Mouse (Mus musculus): Measurements from ENCODE around the gene Tbc1d10c.

The Tbc1d10c gene

GRCm38 (mm10) chr19:4190831-4191334 is at the start of gene Tbc1d10c:
Gene Tbc1d10c (minus strand): TSS chr19:4191284.
- no peak for DNase-seq (ENCODE audit: inconsistent ontology term)

GRCm38 (mm10) chr19:4240247-4240668 is 49.2 kb upstream of the Tbc1d10c start:
- DNase-seq (ENCODE audit: inconsistent ontology term): no peak

GRCm38 (mm10) chr19:4234548-4234947 is 43.5 kb upstream of the Tbc1d10c start:
- DNase-seq (ENCODE audit: inconsistent ontology term): no peak

- DNase-seq (ENCODE audit: inconsistent ontology term): no peak
These were observed 41.6 kb upstream of the Tbc1d10c start for GRCm38 (mm10) chr19:4232651-4233050.

- DNase-seq (ENCODE audit: inconsistent ontology term): no peak
These were observed 41.1 kb upstream of the Tbc1d10c start for GRCm38 (mm10) chr19:4232186-4232572.

GRCm38 (mm10) chr19:4231253-4232185 is 40.4 kb upstream of the Tbc1d10c start, which contains the start of gene Pold4:
Gene Pold4 (plus strand): TSS chr19:4231899.
- DNase-seq (ENCODE audit: inconsistent ontology term): peak; percentile 96

- DNase-seq (ENCODE audit: inconsistent ontology term): peak; percentile 63
These were observed 39.3 kb upstream of the Tbc1d10c start for GRCm38 (mm10) chr19:4230415-4230814.

GRCm38 (mm10) chr19:4229451-4230076 is 38.5 kb upstream of the Tbc1d10c start:
- no peak for DNase-seq (ENCODE audit: inconsistent ontology term)

- DNase-seq (ENCODE audit: inconsistent ontology term): no peak
These were observed 37.8 kb upstream of the Tbc1d10c start for GRCm38 (mm10) chr19:4228891-4229290.

- peak; percentile 83 for DNase-seq (ENCODE audit: inconsistent ontology term)
These were observed 37.0 kb upstream of the Tbc1d10c start for GRCm38 (mm10) chr19:4227894-4228678.

GRCm38 (mm10) chr19:4227446-4227845 is 36.4 kb upstream of the Tbc1d10c start:
- no peak for DNase-seq (ENCODE audit: inconsistent ontology term)

GRCm38 (mm10) chr19:4226779-4227178 is 35.7 kb upstream of the Tbc1d10c start:
- no peak for DNase-seq (ENCODE audit: inconsistent ontology term)

- DNase-seq (ENCODE audit: inconsistent ontology term): no peak
These were observed 31.1 kb upstream of the Tbc1d10c start for GRCm38 (mm10) chr19:4222165-4222564.

GRCm38 (mm10) chr19:4220957-4221743 is 30.1 kb upstream of the Tbc1d10c start:
- DNase-seq (ENCODE audit: inconsistent ontology term): no peak

- DNase-seq (ENCODE audit: inconsistent ontology term): no peak
These were observed 29.3 kb upstream of the Tbc1d10c start for GRCm38 (mm10) chr19:4220416-4220815.

GRCm38 (mm10) chr19:4219943-4220342 is 28.9 kb upstream of the Tbc1d10c start:
- DNase-seq (ENCODE audit: inconsistent ontology term): no peak

- no peak for DNase-seq (ENCODE audit: inconsistent ontology term)
These were observed 27.7 kb upstream of the Tbc1d10c start for GRCm38 (mm10) chr19:4218784-4219183.

- no peak for DNase-seq (ENCODE audit: inconsistent ontology term)
These were observed 27.2 kb upstream of the Tbc1d10c start for GRCm38 (mm10) chr19:4218293-4218692.

- DNase-seq (ENCODE audit: inconsistent ontology term): no peak
These were observed 26.8 kb upstream of the Tbc1d10c start for GRCm38 (mm10) chr19:4217855-4218254.

GRCm38 (mm10) chr19:4217140-4217539 is 26.1 kb upstream of the Tbc1d10c start:
- no peak for DNase-seq (ENCODE audit: inconsistent ontology term)

All from Muller cell, postnatal 12 days (primary cell).